Mouse (Mus musculus) mesoderm, embryonic 11.5 days (tissue): ENCODE data around the gene Krtap22-2.
"Not testable (repeated sequence)": the region's sequence is repeated elsewhere in the genome, so short reads cannot be mapped to it uniquely, and the experiment has no call there.

ENCODE experiments used
- DNase-seq: peaks from one replicate; pipeline ENCODE4 v3.0.0-alpha.2; 2012; ENCODE audit warnings: low read depth, low spot score

Gene Krtap22-2

GRCm38 (mm10) chr16:89010659-89011058 is at the start of gene Krtap22-2:
Krtap22-2 (minus strand) TSS chr16:89010759.
- no peak for DNase-seq

GRCm38 (mm10) chr16:89047783-89048182 is 37.2 kb upstream of the Krtap22-2 start, which contains the start of gene Krtap6-5:
Krtap6-5 (minus strand) TSS chr16:89047883.
- no peak for DNase-seq

- DNase-seq: not testable (repeated sequence)
Measured at GRCm38 (mm10) chr16:89041372-89041771, 30.8 kb upstream of the Krtap22-2 start, which contains the start of gene Gm10228. Gm10228 (minus strand) TSS chr16:89041472.

- DNase-seq: not testable (repeated sequence)
Measured at GRCm38 (mm10) chr16:89031399-89031798, 20.8 kb upstream of the Krtap22-2 start, which contains the start of gene Krtap6-1. Krtap6-1 (plus strand) TSS chr16:89031699.

GRCm38 (mm10) chr16:89014984-89015383 is 4.4 kb upstream of the Krtap22-2 start, which contains the start of gene Gm10229:
Gm10229 (plus strand) TSS chr16:89015284.
- not testable (repeated sequence) for DNase-seq

- no peak for DNase-seq
Measured at GRCm38 (mm10) chr16:89013973-89014372, 3.4 kb upstream of the Krtap22-2 start.

- DNase-seq: no peak
Measured at GRCm38 (mm10) chr16:88962773-88963172, 47.8 kb downstream of the Krtap22-2 start, which contains the start of gene Krtap16-3. Krtap16-3 (minus strand) TSS chr16:88962873.
